Mouse (Mus musculus) Patski (cell line): ENCODE data around the gene Nf1. TPM values are rescaled to one million over a fixed set of nuclear protein-coding genes. Genes with fewer than 3 reads are reported as not detected.

Experiments
- ATAC-seq: fragments of 100-300 bp; one replicate; pipeline ENCODE4 v1.8.0; 2021
- CTCF ChIA-PET: fragments of 350-600 bp; sonication (Branson Sonifier 250); formaldehyde crosslinking; loops from one replicate; lab custom pipeline; 2022; ENCODE audit warnings: inconsistent platforms; lab: Charles Lee
- POLR2A ChIA-PET: fragments of 350-600 bp; sonication (Branson Sonifier 250); formaldehyde crosslinking; loops from one replicate; lab custom pipeline; 2022; ENCODE audit warnings: antibody characterized with exemption, inconsistent platforms; lab: Charles Lee
- DNase-seq: peaks from one replicate; pipeline ENCODE4 v3.0.0-alpha.2; 2011; ENCODE audit warnings: low read depth, low spot score
- H3K27me3 ChIP-seq: fragments of 371-371 bp; one replicate; pipeline ENCODE4 v1.5.1; 2021
- CTCF ChIP-seq: fragments of 100-300 bp; IDR thresholded peaks from one replicate; pipeline ENCODE4 v1.5.1; 2021
- in situ Hi-C: fragments of 300-500 bp; cut with MboI; formaldehyde crosslinking; loops from 3 replicates; pipeline ENCODE4 v1.11.1; 2018; ENCODE audit warnings: low pct_unique_long_range_greater_than_20kb, mixed read lengths
- polyA plus RNA-seq: library from polyadenylated mRNA; unstranded; gene quantifications from one replicate; pipeline ENCODE4 v1.2.3, GENCODE M21; 2021

Nf1 gene
- polyA plus RNA-seq, 1 experiment from 2014 or later = 24.1 TPM

DNA sequence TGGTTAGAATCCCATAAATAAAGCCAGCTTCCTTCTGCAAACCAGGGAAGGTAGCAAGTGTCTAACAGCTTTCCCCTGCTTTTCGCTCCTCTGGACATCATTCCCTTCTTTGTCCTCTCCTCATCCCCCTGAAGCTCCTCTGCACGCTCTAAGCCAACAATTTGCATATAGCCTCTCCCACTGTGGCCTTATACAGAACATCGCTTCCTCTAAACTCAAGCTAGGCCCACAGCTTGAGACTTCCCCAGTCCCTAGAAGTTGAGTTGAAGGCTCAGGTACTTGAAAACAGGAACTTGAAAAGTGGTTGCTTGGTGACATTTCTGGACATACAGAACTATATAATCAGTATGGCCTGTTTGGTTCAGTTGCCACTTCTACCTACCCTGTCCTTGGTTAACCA is 234.3 kb downstream of the Nf1 start:
- no peak for ATAC-seq
- POLR2A ChIA-PET = no interaction called here
- CTCF ChIA-PET = interaction anchor here (1.0 to 1.9 kb wide), 3 partner anchors 10 to 139 kb away, joined by 3 to 5 read pairs (median 3); no protein-coding TSS in a partner anchor

DNA sequence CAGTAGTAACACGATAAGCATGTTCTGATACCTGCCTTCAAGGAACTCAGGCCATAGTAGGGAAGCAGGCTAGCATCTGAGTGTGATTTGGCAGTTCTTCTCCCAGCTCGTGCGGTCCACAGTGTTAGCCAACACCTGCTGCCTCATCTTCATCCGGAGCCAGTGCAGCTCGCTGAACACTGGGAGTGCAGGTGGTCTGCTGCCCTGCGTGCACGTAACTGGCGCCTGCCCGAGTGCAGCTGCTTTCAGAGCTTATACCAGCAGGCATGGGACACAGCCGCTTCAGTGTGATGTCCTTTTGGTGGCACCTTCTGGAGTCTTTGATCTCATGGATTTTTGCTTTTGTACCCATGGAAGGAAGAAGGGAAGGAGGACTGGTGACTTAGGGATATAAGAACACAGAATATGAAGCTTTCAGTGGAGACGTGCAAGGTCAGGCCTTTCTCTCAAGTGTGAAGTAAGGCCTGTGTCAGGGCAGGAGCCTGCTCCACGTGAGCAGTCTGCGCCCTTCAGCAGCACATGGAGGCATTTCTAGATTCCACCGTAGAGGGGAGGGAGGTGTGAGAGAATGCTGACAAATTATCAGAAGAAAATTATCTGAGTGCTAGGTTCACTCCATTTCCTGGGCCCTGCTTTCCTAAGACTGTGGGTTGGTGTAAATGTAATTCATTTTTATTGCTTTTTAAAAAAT is 236.0 kb downstream of the Nf1 start:
- H3K27me3 ChIP-seq = no peaks in the 10 kb centered on the region
- ATAC-seq = no peak
- ChIA-PET POLR2A (interaction anchor here (0.6 to 0.8 kb wide), 2 partner anchors 65 to 103 kb away, joined by 3 to 4 read pairs; no protein-coding TSS in a partner anchor), CTCF (interaction anchor here (1.9 kb wide), 1 partner anchor 9 kb away, joined by 5 read pairs; no protein-coding TSS in a partner anchor)
- TF ChIP-seq CTCF = no peak
- in situ Hi-C loops = no loop called here
- DNase-seq = no peak

More for the DNA sequence above, 234.3 kb downstream of the Nf1 start:
- no peaks in the 10 kb centered on the region for H3K27me3 ChIP-seq
- in situ Hi-C loops = no loop called here
- no peak for TF ChIP-seq CTCF
- DNase-seq = no peak

DNA sequence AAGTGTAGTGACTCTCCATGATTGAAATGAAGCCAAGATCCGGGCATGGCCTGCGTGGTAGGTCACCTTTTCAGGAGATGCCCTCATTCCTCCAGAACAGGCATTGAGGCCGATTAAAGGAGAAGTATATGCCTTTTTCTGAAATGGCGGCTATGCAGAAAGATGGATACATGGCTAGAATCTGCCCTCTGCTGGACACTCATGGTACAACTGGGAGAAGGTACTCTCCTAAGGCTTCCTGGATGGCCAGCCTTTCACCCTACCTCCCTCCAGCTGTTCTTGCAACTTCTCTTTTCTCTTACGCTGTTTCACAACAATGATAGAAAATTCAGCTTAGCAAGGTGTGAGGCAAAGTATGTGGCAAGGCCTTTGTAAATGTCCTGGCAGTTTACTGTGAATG is 238.2 kb downstream of the Nf1 start:
- in situ Hi-C loops = no loop called here
- no peaks in the 10 kb centered on the region for H3K27me3 ChIP-seq
- CTCF ChIA-PET = interaction anchor here (0.9 to 1.5 kb wide), 2 partner anchors 10 to 17 kb away, joined by 3 read pairs; no protein-coding TSS in a partner anchor
- no peak for ATAC-seq
- TF ChIP-seq CTCF = peak; percentile 92
- peak; percentile 25 for DNase-seq
- POLR2A ChIA-PET = no interaction called here

DNA sequence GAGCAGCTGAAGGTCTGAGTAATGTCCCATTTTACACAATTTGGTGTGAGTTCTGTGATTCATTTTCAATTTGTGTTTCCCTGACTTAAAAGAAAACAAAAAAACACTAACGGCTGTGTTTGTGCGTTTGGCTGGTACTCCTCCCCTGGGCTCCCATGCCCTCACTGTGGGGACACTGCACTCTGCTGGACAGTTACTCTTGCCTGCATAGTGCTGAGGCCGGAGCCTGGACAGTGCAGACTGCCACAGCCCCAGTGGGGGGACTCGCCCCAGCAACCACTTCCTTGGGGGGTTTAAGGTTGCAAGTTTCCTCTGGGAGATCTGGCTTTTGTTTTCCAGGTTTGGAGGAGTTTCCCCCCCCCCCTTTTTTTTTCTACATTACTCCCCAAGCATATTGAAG is 241.2 kb downstream of the Nf1 start:
- ATAC-seq = peak; percentile 57

DNA sequence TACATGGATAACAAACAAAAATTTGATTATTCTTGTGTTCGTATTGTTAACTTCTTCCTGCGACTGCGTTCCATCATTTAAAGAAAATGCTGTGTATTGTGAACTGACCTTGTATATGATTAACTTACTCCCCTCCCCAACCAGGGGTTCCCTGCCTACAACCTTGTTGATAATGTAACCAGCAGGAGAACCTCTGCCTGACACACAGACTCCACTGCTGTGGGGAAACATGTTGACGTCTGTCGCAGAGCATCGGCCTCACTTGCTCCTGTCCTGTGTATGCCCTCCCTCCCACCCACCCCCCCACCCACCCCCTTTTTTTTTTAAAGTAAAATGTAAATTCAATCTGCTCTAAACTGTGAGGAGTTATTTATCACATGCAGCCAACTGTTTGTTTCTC is 241.8 kb downstream of the Nf1 start:
- ATAC-seq (no peak), DNase-seq (no peak)
- POLR2A ChIA-PET = no interaction called here
- no peaks in the 10 kb centered on the region for H3K27me3 ChIP-seq
- CTCF ChIA-PET = no interaction called here
- in situ Hi-C loops = loop anchor here (5.0 kb wide), 3 partner anchors 41 to 341 kb away; no protein-coding TSS in a partner anchor
- no peak for TF ChIP-seq CTCF

More for the DNA sequence above, 241.2 kb downstream of the Nf1 start:
- ChIA-PET CTCF (interaction anchor here (1.3 kb wide), 1 partner anchor 116 kb away, joined by 5 read pairs; no protein-coding TSS in a partner anchor), POLR2A (no interaction called here)
- in situ Hi-C loops = loop anchor here (5.0 kb wide), 3 partner anchors 42 to 342 kb away; no protein-coding TSS in a partner anchor
- no peak for DNase-seq
- peak; percentile 43 for TF ChIP-seq CTCF
- H3K27me3 ChIP-seq = no peaks in the 10 kb centered on the region

DNA sequence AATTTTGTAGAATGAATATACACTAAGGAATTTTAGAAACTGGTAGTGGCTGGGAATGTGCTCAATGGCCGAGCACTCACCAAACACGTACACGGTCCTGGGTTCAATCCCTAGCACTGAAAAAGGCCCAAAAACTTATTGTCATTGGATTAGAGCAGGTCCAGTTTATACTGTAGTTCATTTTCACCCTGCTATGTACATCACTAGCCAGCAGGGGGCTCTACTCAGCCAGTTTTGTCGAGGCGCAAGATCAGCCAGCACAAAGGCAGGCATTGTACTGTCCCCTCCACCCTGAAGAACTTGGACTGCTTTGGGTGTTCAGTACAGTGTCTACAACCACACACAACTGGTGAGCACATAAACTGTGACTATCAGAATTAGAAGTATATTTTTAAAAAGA is 244.7 kb downstream of the Nf1 start:
- POLR2A ChIA-PET = interaction anchor here (0.6 kb wide), 1 partner anchor 81 kb away, joined by 5 read pairs; no protein-coding TSS in a partner anchor
- peak; percentile 88 for TF ChIP-seq CTCF
- CTCF ChIA-PET = interaction anchor here (0.9 to 1.7 kb wide), 2 partner anchors 9 to 102 kb away, joined by 3 to 5 read pairs; no protein-coding TSS in a partner anchor
- in situ Hi-C loops = loop anchor here (5.0 kb wide), 3 partner anchors 38 to 338 kb away; no protein-coding TSS in a partner anchor
- ATAC-seq (no peak), DNase-seq (peak; percentile 13)
- no peaks in the 10 kb centered on the region for H3K27me3 ChIP-seq

DNA sequence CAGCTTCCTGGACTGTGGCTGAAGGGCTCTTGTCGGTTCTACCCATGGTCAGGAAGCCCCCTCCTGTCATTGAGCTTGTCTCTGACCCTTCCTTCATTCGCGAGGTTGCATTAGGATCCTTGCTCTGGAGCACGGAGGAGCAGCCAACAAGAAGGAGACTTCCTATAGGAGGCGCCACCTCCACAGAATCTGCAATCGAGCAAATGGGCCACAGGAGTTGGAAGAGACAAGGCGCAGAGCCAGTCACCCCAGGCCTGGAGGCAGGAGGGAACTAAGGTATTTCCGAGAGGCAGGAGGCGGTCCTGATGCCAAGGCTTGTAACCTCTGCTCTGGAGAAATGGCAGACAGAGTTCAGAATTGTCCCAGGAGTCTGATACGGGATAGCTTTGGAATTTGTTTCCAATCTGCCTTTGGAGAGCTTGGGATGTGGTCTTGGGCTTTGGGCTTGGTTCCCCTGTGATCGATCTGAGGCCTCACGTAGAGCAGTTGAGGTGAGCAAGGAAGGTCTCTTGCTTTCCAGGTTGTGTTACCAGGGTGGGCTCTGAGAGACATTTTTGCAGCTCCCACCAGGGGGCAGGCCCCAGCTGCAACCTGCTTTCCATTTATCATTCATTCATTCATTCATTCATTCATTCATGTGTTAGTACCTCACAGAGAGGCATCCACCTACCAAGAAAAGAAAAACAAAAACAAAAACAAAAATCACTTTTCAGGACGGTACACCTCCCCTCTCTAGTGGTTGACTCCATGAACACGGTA is 250.0 kb downstream of the Nf1 start:
- DNase-seq (no peak), ATAC-seq (no peak)
- in situ Hi-C loops = no loop called here
- H3K27me3 ChIP-seq = peaks cover 30% of the 10 kb centered on the region
- ChIA-PET POLR2A (no interaction called here), CTCF (interaction anchor here (0.8 kb wide), 1 partner anchor 9 kb away, joined by 4 read pairs; no protein-coding TSS in a partner anchor)
- TF ChIP-seq CTCF = no peak

DNA sequence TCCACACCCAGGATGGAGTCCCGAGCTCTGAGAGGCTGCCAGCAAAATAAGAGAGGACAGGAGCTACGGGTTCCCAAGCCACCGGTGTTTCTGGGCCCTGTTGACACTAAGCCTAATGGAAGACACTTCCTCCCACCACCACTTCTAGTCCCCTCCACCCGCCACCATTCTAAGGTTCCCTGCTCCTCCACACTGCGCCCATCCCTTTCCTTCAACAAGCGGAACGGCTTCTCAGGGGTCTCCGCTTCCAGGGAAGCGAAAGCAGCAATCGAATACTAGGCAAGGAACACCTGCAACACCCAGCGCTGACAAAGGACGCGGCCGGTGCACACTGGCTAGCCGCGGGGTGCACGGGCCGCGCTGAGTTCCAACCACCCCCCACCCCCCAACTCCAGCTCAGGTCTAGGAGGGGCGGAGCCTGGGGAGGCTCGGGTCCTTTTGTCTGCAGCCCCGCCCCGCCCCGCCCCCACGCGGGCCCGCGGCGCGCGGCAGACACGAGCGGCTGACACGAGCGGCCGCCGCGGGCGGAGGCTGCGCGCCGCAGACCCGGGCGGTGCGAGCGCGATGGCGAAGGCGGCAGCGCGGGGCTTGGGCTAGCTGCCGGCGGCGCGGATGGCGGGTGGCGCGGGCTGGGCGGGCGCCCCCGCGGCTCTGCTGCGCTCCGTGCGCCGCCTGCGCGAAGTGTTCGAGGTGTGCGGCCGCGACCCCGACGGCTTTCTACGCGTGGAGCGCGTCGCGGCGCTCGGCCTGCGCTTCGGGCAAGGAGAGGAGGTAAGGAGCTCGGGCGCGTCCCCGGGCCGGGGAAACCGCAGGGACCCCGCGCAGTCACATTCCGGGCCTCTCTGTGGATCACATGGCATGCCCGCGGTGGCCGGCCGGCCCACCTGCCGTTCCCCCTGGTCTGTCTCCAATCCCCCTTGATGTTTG is 251.4 kb downstream of the Nf1 start, which contains the start of gene Rab11fip4:
Rab11fip4 (plus strand) TSS at position 549 of the 927 bp plus-strand sequence.
- POLR2A ChIA-PET = interaction anchor here (0.7 kb wide), 1 partner anchor 60 kb away, joined by 3 read pairs; no protein-coding TSS in a partner anchor
- TF ChIP-seq CTCF = no peak
- in situ Hi-C loops = no loop called here
- CTCF ChIA-PET = interaction anchor here (1.0 kb wide), 1 partner anchor 34 kb away, joined by 3 read pairs; no protein-coding TSS in a partner anchor
- ATAC-seq (no peak), DNase-seq (no peak)
- H3K27me3 ChIP-seq = peaks cover 30% of the 10 kb centered on the region

DNA sequence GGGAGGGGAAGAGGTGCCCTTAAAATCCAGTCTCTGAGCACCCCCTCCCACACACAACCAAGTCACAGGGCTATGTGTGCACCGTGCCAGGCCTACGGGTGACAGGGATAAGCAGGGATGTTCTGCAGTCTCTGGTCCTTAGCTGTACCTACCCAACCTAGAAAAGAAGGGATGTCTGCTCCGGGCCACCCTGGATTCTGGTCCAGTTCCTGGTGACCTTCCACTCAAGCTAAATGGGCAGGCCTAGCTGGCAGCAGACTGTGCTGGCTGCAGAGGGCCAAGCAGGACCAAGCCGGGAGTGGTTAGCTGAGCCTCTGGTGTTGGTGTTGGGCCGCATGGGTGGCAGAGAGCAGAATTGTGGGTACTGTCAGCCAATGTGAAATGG is 252.1 kb downstream of the Nf1 start:
- in situ Hi-C loops = no loop called here
- DNase-seq (no peak), ATAC-seq (no peak)
- CTCF ChIA-PET = interaction anchor here (1.0 kb wide), 1 partner anchor 34 kb away, joined by 3 read pairs; no protein-coding TSS in a partner anchor
- H3K27me3 ChIP-seq = peaks cover 30% of the 10 kb centered on the region
- POLR2A ChIA-PET = no interaction called here
- no peak for TF ChIP-seq CTCF
